Mouse (Mus musculus) ES-Bruce4 (cell line): ENCODE results near the gene Tamm41. TPM values are rescaled to one million over a fixed set of nuclear protein-coding genes. Genes with fewer than 3 reads are reported as not detected.

Experiments
- H3K27ac ChIP-seq: 2 replicates; pipeline ENCODE4 v1.5.1; 2012; ENCODE audit warnings: low read length, inconsistent platforms; ENCODE audit not compliant: insufficient read depth
- H3K27me3 ChIP-seq: 2 replicates; pipeline ENCODE4 v1.6.1; 2012; ENCODE audit warnings: mild to moderate bottlenecking, low read length, inconsistent platforms; ENCODE audit not compliant: control insufficient read depth, poor library complexity, insufficient read depth, severe bottlenecking
- H3K36me3 ChIP-seq: 2 replicates; pipeline ENCODE4 v1.6.1; 2012; ENCODE audit warnings: inconsistent platforms, mild to moderate bottlenecking, low read length, moderate library complexity; ENCODE audit not compliant: control insufficient read depth, poor library complexity, insufficient read depth, severe bottlenecking
- H3K4me1 ChIP-seq: one replicate; pipeline ENCODE4 v1.8.1; 2011; ENCODE audit warnings: low read length; ENCODE audit not compliant: control insufficient read depth, insufficient read depth
- H3K4me3 ChIP-seq: 2 replicates; pipeline ENCODE4 v1.5.1; 2011; ENCODE audit warnings: low read depth, mild to moderate bottlenecking, low read length
- H3K9ac ChIP-seq: 2 replicates; pipeline ENCODE4 v1.6.1; 2012; ENCODE audit warnings: low read depth, mild to moderate bottlenecking, inconsistent platforms; ENCODE audit not compliant: poor library complexity, severe bottlenecking
- H3K9me3 ChIP-seq: replicated peaks from 2 replicates; pipeline ENCODE4 v1.6.1; 2012; ENCODE audit warnings: mild to moderate bottlenecking, low read length, inconsistent platforms; ENCODE audit not compliant: control insufficient read depth, poor library complexity, insufficient read depth, severe bottlenecking
- CTCF ChIP-seq: IDR thresholded peaks from one replicate; pipeline ENCODE4 v1.8.1; 2011; ENCODE audit warnings: low read depth, low read length
- EP300 ChIP-seq: IDR thresholded peaks from 2 replicates; pipeline ENCODE4 v1.6.1; 2011; ENCODE audit warnings: low read depth, low read length; ENCODE audit not compliant: insufficient read depth
- POLR2A ChIP-seq: IDR thresholded peaks from one replicate; pipeline ENCODE4 v1.8.1; 2011; ENCODE audit warnings: low read length; ENCODE audit not compliant: insufficient read depth
- polyA plus RNA-seq: library from polyadenylated mRNA; stranded (reverse); fragments of >200 nt; gene quantifications from 2 replicates; pipeline ENCODE4 v1.2.4, GENCODE M21; 2011; ENCODE audit warnings: low read depth; ENCODE audit not compliant: missing spikeins, insufficient read depth, insufficient read length

The Tamm41 gene
- polyA plus RNA-seq, 1 experiment: 60.3 TPM

- Histone ChIP-seq H3K27me3 (no peaks in the 10 kb centered on the region), H3K9me3 (no peaks in the 10 kb centered on the region), H3K4me1 (no peaks in the 10 kb centered on the region), H3K36me3 (no peaks in the 10 kb centered on the region), H3K9ac (no peak overlapping the region), H3K27ac (no peak overlapping the region), H3K4me3 (no peak overlapping the region)
- TF ChIP-seq POLR2A (no peak), CTCF (no peak), EP300 (no peak)
Measured at GRCm38 (mm10) chr6:114976915-114977419, 60.7 kb downstream of the Tamm41 start.

- H3K4me3 ChIP-seq: no peak overlapping the region
- no peaks in the 10 kb centered on the region for H3K4me1 ChIP-seq
- no peak overlapping the region for H3K9ac ChIP-seq
- no peak for TF ChIP-seq CTCF
- no peak for TF ChIP-seq POLR2A
- TF ChIP-seq EP300: no peak
- no peaks in the 10 kb centered on the region for H3K36me3 ChIP-seq
- no peaks in the 10 kb centered on the region for H3K27me3 ChIP-seq
- H3K27ac ChIP-seq: no peak overlapping the region
- no peaks in the 10 kb centered on the region for H3K9me3 ChIP-seq
Measured at GRCm38 (mm10) chr6:114974331-114974730, 63.3 kb downstream of the Tamm41 start.

- TF ChIP-seq EP300: no peak
- TF ChIP-seq POLR2A: no peak
- TF ChIP-seq CTCF: no peak
- H3K9me3 ChIP-seq: no peaks in the 10 kb centered on the region
- no peak overlapping the region for H3K9ac ChIP-seq
- H3K4me1 ChIP-seq: no peaks in the 10 kb centered on the region
- H3K36me3 ChIP-seq: no peaks in the 10 kb centered on the region
- H3K27me3 ChIP-seq: no peaks in the 10 kb centered on the region
- H3K27ac ChIP-seq: no peak overlapping the region
- no peak overlapping the region for H3K4me3 ChIP-seq
Measured at GRCm38 (mm10) chr6:114972988-114973387, 64.7 kb downstream of the Tamm41 start.

- no peak overlapping the region for H3K9ac ChIP-seq
- H3K27me3 ChIP-seq: no peaks in the 10 kb centered on the region
- H3K27ac ChIP-seq: no peak overlapping the region
- no peak overlapping the region for H3K4me3 ChIP-seq
- peak; percentile 67 for TF ChIP-seq CTCF
- no peak for TF ChIP-seq EP300
- H3K4me1 ChIP-seq: no peaks in the 10 kb centered on the region
- H3K9me3 ChIP-seq: no peaks in the 10 kb centered on the region
- no peaks in the 10 kb centered on the region for H3K36me3 ChIP-seq
Measured at GRCm38 (mm10) chr6:114970895-114971294, 66.8 kb downstream of the Tamm41 start.

- Histone ChIP-seq H3K27ac (no peak overlapping the region), H3K4me1 (no peaks in the 10 kb centered on the region), H3K36me3 (no peaks in the 10 kb centered on the region), H3K27me3 (no peaks in the 10 kb centered on the region), H3K9me3 (no peaks in the 10 kb centered on the region), H3K9ac (no peak overlapping the region), H3K4me3 (no peak overlapping the region)
- no peak for TF ChIP-seq POLR2A
- TF ChIP-seq CTCF: no peak
- no peak for TF ChIP-seq EP300
Measured at GRCm38 (mm10) chr6:114970386-114970785, 67.3 kb downstream of the Tamm41 start.

GRCm38 (mm10) chr6:114969213-114970120, 68.2 kb downstream of the Tamm41 start, which contains the start of gene Vgll4:
Gene Vgll4, minus strand, starts transcription at chr6:114969994.
- TF ChIP-seq POLR2A (no peak), CTCF (no peak), EP300 (no peak)
- no peaks in the 10 kb centered on the region for H3K4me1 ChIP-seq
- no peak within 1 kb of the TSS for H3K27ac ChIP-seq

More at GRCm38 (mm10) chr6:114969213-114970120, 68.2 kb downstream of the Tamm41 start, which contains the start of gene Vgll4:
- H3K9ac ChIP-seq: peak within 1 kb of the TSS; percentile 57
- H3K36me3 ChIP-seq: no peaks in the 10 kb centered on the region
- H3K9me3 ChIP-seq: no peaks in the 10 kb centered on the region
- peak within 1 kb of the TSS; percentile 68 for H3K4me3 ChIP-seq
- no peaks in the 10 kb centered on the region for H3K27me3 ChIP-seq
